Mouse (Mus musculus) heart, embryonic 11.5 days (tissue): ENCODE measurements around the gene Gucy2c. TPM values are rescaled to one million over a fixed set of nuclear protein-coding genes. Genes with fewer than 3 reads are reported as not detected.

ENCODE experiments used
- ATAC-seq: fragments of 200-750 bp; cut with Nextera tagmentation; replicated peaks from 2 replicates; pipeline ENCODE4 v1.8.0; 2017; ENCODE audit warnings: moderate library complexity; ENCODE audit not compliant: insufficient number of reproducible peaks, low FRiP score, low TSS enrichment
- H3K27ac ChIP-seq: fragments of 300-500 bp; sonication (generic); 2 replicates; pipeline ENCODE4 v1.5.1; 2014; ENCODE audit warnings: mild to moderate bottlenecking, low read depth, low read length
- H3K27me3 ChIP-seq: fragments of 300-500 bp; sonication (generic); 2 replicates; pipeline ENCODE4 v1.6.1; 2014; ENCODE audit warnings: mild to moderate bottlenecking, low read length, mixed read lengths; ENCODE audit not compliant: control insufficient read depth, insufficient read depth
- H3K36me3 ChIP-seq: fragments of 300-500 bp; sonication (generic); 2 replicates; pipeline ENCODE4 v1.6.1; 2014; ENCODE audit warnings: mild to moderate bottlenecking, low read length, moderate library complexity, mixed read lengths; ENCODE audit not compliant: control insufficient read depth, insufficient read depth
- H3K4me1 ChIP-seq: fragments of 300-500 bp; sonication (generic); 2 replicates; pipeline ENCODE4 v1.6.1; 2014; ENCODE audit warnings: low read length; ENCODE audit not compliant: control insufficient read depth, insufficient read depth
- H3K4me2 ChIP-seq: fragments of 300-500 bp; sonication (generic); 2 replicates; pipeline ENCODE4 v1.6.1; 2014; ENCODE audit warnings: mild to moderate bottlenecking, moderate library complexity
- H3K4me3 ChIP-seq: fragments of 300-500 bp; sonication (generic); 2 replicates; pipeline ENCODE4 v1.5.1; 2014; ENCODE audit warnings: low read depth, low read length
- H3K9ac ChIP-seq: fragments of 300-500 bp; sonication (generic); 2 replicates; pipeline ENCODE4 v1.6.1; 2014; ENCODE audit warnings: mild to moderate bottlenecking, low read depth, low read length, moderate library complexity
- H3K9me3 ChIP-seq: fragments of 300-500 bp; sonication (generic); replicated peaks from 2 replicates; pipeline ENCODE4 v1.6.1; 2016; ENCODE audit warnings: low read length; ENCODE audit not compliant: control insufficient read depth
- WGBS: fragments of 180-500 bp; shearing (Covaris S2); extraction: QIAGEN DNeasy Blood & Tissue Kit; methylation state at CpG from one replicate; pipeline ENCODE4 v1.1.7; 2014; ENCODE audit not compliant: insufficient replicate concordance; 5-methylcytosine and 5-hydroxymethylcytosine counted together
- polyA plus RNA-seq: library from polyadenylated mRNA; unstranded; fragments of >200 nt; fragmentation: Nextera tagmentation; extraction: Ambion mirVana; gene quantifications from 2 replicates; pipeline ENCODE4 v1.2.1, GENCODE M21; 2014

The Gucy2c gene
- polyA plus RNA-seq, 1 experiment from 2014 or later = 0.11 TPM

DNA sequence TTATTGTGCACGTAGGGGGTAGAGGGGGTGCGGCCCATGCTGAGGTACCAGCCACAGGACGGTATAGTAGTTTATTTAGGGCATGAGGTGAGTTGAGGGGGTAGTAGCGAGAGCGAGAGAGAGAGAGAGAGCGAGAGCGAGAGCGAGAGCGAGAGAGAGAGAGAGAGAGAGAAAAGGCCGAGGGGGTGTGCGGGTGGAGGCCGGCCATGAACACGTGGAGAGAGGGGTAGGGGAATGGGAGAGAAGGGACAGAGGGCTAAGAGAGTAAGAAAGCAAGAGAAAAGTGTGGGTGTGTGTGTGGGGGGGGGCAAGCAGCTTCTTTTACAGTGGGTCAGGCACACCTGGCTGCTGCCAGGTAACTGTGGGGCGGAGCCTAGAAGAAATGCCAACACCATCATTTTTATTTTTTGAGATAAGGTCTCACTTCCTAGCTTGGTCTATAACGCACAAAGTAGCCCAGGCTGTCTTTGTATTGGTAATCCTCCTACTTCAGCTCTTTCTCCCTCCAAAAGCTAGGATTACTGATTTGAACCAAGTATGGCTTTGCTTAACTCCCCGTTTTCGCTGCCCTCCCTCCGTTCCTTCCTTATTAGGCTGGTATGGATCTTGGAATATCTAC lies 25.9 kb upstream of the Gucy2c start:
- H3K4me3 ChIP-seq = peak overlapping the region; percentile 87
- peak overlapping the region; percentile 37; the same call in 1 of the 2 replicates for H3K27ac ChIP-seq
- peak overlapping the region; percentile 69 for H3K4me2 ChIP-seq
- peaks cover 12% of the 10 kb centered on the region for H3K4me1 ChIP-seq
- WGBS = 19% methylated on average over 18 of the region's 18 CpGs
- no peaks in the 10 kb centered on the region for H3K36me3 ChIP-seq
- no peak for ATAC-seq
- no peaks in the 10 kb centered on the region for H3K9me3 ChIP-seq
- no peaks in the 10 kb centered on the region for H3K27me3 ChIP-seq
- H3K9ac ChIP-seq = peak overlapping the region; percentile 52

DNA sequence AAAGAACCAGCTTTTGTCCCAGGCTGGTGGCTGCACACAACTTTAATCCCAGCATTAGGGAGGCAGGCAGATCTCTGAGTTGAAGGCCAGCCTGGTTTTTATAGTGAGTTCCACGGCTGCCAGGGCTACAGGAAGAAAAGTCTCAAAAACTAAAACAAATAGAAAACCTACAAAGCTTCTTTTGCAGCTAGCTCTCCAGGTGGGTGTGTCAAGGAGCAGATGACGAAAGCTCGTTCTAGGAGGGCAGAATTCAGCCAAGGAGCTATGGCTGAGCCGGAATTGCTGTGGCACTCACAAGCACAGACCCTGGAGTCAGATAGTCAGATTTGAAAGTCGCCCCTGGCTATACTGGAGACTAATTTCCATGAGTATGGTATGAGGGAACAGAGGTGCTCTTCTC lies 25.3 kb upstream of the Gucy2c start:
- Histone ChIP-seq H3K36me3 (no peaks in the 10 kb centered on the region), H3K4me2 (peak overlapping the region; percentile 69), H3K27ac (no peak overlapping the region), H3K9me3 (no peaks in the 10 kb centered on the region), H3K4me1 (peaks cover 12% of the 10 kb centered on the region), H3K9ac (0 out of 2 replicates have a peak overlapping the region, but pooled peaks have one; percentile 28), H3K27me3 (no peaks in the 10 kb centered on the region), H3K4me3 (no peak overlapping the region)
- 64% methylated on average over 5 of the region's 5 CpGs for WGBS
- no peak for ATAC-seq

DNA sequence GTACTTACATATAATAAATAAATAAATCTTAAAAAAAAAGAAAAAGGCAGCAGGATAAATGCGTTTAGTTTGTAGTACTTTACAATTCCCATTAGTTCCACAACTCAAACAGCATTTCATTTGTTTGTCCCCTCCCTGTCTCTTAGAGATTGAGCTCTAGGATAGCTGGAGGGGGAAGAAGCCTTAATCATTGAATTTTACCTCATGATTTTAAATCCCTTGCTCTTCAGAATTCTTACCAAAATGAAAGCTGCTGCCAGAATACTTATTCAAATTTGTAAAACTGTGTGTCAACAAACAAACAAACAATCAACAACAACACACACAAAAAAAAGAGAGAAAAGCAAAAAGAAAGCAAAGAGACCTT lies 23.8 kb upstream of the Gucy2c start:
- 88% methylated on average over 1 of the region's 1 CpGs for WGBS
- H3K27ac ChIP-seq = 0 out of 2 replicates have a peak overlapping the region, but pooled peaks have one; percentile 100
- no peak for ATAC-seq

DNA sequence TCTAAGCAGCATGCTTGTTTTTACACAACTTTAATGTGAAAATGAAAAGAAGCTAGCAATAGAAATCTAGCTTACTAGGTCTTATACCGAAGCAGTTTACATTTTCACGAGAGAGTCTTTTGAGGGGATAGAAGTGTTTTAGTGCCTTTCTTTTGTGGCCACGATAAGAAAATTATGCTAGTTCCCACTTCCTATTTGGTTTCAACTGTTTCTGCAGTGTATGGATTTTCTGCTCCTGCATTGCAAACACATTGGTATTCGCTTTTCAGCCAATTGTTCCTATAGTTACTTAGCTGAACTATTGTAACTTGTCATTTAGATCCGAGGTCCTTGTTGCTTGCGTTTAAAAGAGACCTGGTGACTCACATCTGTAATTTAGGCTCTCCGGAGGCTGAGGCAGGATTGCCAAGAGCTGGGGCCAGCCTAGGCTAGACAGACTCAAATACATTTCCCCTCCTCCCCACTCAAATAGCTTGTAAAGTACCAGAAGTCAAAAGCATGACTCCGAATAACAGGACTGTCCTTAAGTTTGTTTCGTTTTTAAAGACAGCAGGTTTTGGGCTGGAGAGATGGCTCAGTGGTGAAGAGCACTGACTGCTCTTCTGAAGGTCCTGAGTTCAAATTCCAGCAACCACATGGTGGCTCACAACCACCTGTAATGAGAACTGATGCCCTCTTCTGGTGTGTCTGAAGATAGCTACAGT lies 23.3 kb upstream of the Gucy2c start:
- ATAC-seq = no peak
- H3K9me3 ChIP-seq = no peaks in the 10 kb centered on the region
- no peaks in the 10 kb centered on the region for H3K27me3 ChIP-seq
- WGBS = 32% methylated on average over 9 of the region's 9 CpGs
- peak overlapping the region; percentile 100 for H3K27ac ChIP-seq
- H3K4me2 ChIP-seq = peak overlapping the region; percentile 95
- peak overlapping the region; percentile 99 for H3K9ac ChIP-seq
- peak overlapping the region; percentile 75 for H3K4me3 ChIP-seq
- peaks cover 11% of the 10 kb centered on the region for H3K4me1 ChIP-seq
- no peaks in the 10 kb centered on the region for H3K36me3 ChIP-seq

More for the DNA sequence above, 23.8 kb upstream of the Gucy2c start:
- Histone ChIP-seq H3K4me2 (no peak overlapping the region), H3K27me3 (no peaks in the 10 kb centered on the region), H3K9ac (no peak overlapping the region), H3K9me3 (no peaks in the 10 kb centered on the region), H3K4me1 (peaks cover 12% of the 10 kb centered on the region), H3K4me3 (no peak overlapping the region), H3K36me3 (no peaks in the 10 kb centered on the region)

DNA sequence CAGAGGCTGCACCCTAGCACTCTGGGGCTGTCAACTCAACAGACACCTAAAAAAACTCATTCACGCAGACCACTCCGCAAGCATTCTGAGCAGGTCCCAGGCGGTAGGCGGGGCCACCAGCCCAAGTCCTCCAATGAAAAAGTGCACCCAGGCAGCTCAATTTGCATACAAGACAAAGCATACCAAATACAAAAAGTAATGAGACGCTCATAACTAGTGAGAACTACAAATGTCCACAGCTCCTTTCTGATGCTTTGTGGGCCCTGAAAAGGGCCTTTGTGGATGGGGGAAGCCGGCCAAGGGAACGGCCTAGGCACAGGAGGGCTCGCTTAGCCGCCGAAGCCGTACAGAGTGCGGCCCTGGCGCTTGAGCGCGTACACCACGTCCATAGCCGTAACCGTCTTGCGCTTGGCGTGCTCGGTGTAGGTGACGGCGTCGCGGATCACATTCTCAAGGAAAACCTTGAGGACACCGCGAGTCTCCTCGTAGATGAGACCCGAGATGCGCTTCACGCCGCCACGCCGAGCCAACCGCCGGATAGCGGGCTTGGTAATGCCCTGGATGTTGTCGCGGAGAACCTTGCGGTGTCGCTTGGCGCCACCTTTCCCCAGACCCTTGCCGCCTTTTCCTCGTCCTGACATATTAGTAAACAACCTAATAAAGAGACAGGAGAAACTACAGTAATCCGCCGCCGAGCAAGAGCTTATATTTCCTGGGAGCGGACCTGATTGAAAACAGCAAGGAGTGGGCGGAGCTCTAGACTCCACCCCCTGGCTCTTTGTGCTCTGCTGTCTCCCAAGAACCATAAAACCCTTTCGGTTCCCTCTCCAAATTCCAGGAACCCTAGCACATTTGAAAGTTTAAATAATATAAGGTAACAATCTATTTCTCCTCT lies 22.4 kb upstream of the Gucy2c start, which contains the start of gene Hist4h4:
Gene Hist4h4 (minus strand): TSS at position 677 of the 895 bp plus-strand sequence.
- H3K4me2 ChIP-seq = peak within 1 kb of the TSS; percentile 95
- H3K9me3 ChIP-seq = no peaks in the 10 kb centered on the region
- H3K36me3 ChIP-seq = no peaks in the 10 kb centered on the region
- peak; percentile 73 for ATAC-seq
- H3K4me1 ChIP-seq = peaks cover 3% of the 10 kb centered on the region
- H3K27ac ChIP-seq = peak within 1 kb of the TSS; percentile 100
- H3K9ac ChIP-seq = peak within 1 kb of the TSS; percentile 99
- H3K27me3 ChIP-seq = no peaks in the 10 kb centered on the region
- H3K4me3 ChIP-seq = peak within 1 kb of the TSS; percentile 75
- WGBS = under 1% methylated on average over 50 of the region's 50 CpGs

DNA sequence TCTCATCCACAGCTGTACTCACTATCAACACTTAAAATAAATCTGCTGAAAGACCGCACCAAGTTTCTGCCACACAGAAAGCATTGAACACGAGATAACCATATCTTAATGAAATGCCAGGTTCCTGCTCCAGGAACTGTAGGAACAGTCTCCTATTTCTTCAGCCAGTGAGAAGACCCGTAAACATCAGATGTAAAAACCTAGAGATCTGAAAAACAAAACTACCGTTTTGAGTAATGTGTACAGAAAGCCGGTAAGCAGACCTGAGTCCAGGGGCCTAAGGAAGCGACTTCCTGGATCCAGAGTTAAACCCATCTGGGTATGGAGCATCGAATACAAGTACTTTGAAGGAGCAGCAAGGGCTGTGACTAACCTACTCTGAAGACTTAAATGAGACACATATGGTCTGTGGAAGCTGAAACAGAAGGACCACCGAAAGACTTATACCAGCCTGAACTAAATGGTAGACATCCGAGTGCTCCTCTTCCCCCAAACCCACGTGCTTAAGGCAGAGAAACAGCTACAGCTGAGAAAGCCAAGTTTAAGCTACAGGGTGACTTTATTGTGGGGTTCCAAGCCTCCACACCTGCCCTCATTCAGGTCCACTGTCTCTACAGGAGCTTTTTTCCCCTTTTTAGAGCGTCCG lies 21.7 kb upstream of the Gucy2c start:
- H3K27ac ChIP-seq = peak overlapping the region; percentile 100
- WGBS = 11% methylated on average over 12 of the region's 12 CpGs
- peak overlapping the region; percentile 95 for H3K4me2 ChIP-seq
- ATAC-seq = no peak
- peak overlapping the region; percentile 75 for H3K4me3 ChIP-seq
- no peaks in the 10 kb centered on the region for H3K27me3 ChIP-seq
- peak overlapping the region; percentile 99 for H3K9ac ChIP-seq
- no peaks in the 10 kb centered on the region for H3K36me3 ChIP-seq
- H3K4me1 ChIP-seq = peaks cover 3% of the 10 kb centered on the region
- H3K9me3 ChIP-seq = no peaks in the 10 kb centered on the region

DNA sequence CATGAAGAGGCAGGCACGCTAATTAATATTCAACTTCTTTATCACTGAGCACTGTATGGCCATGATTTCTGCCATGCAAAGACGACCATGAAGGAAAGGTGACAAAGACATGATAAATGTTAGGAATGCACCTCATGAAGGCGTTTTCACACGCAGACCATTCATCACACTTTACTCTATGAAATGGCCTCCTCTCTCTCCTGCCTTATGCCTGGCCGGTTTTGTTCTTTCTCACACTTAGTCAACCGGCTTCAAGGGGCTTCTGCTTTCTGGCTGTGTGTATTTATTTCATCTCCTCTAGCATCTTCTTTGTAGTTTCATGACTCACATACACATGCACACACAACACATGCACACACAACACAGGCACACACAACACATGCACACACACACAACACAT lies 19.7 kb upstream of the Gucy2c start:
- Histone ChIP-seq H3K4me1 (peaks cover 3% of the 10 kb centered on the region), H3K9me3 (no peaks in the 10 kb centered on the region), H3K36me3 (no peaks in the 10 kb centered on the region), H3K4me2 (no peak overlapping the region), H3K4me3 (no peak overlapping the region), H3K9ac (no peak overlapping the region), H3K27me3 (no peaks in the 10 kb centered on the region), H3K27ac (no peak overlapping the region)
- no peak for ATAC-seq
- WGBS = 76% methylated on average over 6 of the region's 6 CpGs

DNA sequence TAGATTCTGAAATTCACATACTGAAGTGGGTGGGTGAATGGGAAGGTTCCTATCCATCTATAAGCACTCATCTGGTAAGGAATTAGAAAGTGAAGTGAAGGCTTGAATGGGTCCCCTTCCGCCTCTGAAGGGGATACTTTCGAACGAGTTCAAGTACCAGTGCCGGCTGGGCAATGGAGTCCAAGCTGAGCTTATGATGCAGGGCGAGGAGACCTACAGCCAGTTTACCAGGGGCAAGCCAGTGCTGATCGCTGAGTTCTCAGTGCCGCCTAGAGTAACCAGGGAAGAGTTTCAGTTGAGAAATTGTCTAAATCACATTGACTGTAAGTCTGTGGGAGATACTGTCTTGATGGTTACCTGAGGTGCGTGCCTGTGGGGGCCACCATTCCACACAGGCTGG lies 19.1 kb upstream of the Gucy2c start:
- H3K4me1 ChIP-seq = peaks cover 3% of the 10 kb centered on the region
- H3K9me3 ChIP-seq = no peaks in the 10 kb centered on the region
- no peaks in the 10 kb centered on the region for H3K36me3 ChIP-seq
- no peak overlapping the region for H3K27ac ChIP-seq
- no peak overlapping the region for H3K4me2 ChIP-seq
- H3K9ac ChIP-seq = no peak overlapping the region
- H3K27me3 ChIP-seq = no peaks in the 10 kb centered on the region
- no peak for ATAC-seq
- H3K4me3 ChIP-seq = no peak overlapping the region
- 85% methylated on average over 8 of the region's 8 CpGs for WGBS
